Mouse (Mus musculus): Measurements from ENCODE around the gene Cebpz. TPM values are rescaled to one million over a fixed set of nuclear protein-coding genes. Genes with fewer than 3 reads are reported as not detected.

Cebpz gene
- polyA plus RNA-seq, 1 experiment from 2014 or later, result 46.8 TPM

GRCm38 (mm10) chr17:78912861-78913281 is 24.0 kb downstream of the Cebpz start:
- no peak for ATAC-seq (ENCODE audit: low FRiP score, low TSS enrichment)
- H3K27ac ChIP-seq (ENCODE audit: low read length), result no peak overlapping the region
- 38% methylated on average over 6 of the region's 6 CpGs for WGBS
- peak overlapping the region; percentile 22; the same call in 1 of the 2 replicates for H3K9ac ChIP-seq (replicated peaks; ENCODE audit: low read length)
- H3K9me3 ChIP-seq (ENCODE audit: low read length), result no peaks in the 10 kb centered on the region
- H3K27me3 ChIP-seq (ENCODE audit: insufficient read depth, low read length), result no peaks in the 10 kb centered on the region
- H3K36me3 ChIP-seq (ENCODE audit: insufficient read depth, low read length), result no peaks in the 10 kb centered on the region
- peaks cover 13% of the 10 kb centered on the region for H3K4me1 ChIP-seq (ENCODE audit: insufficient read depth, low read length)
- peak overlapping the region; percentile 46 for H3K4me2 ChIP-seq (replicated peaks; ENCODE audit: low read depth, low read length)
- H3K4me3 ChIP-seq (ENCODE audit: low read length), result peak overlapping the region; percentile 39

- H3K9ac ChIP-seq (replicated peaks; ENCODE audit: low read length), result no peak overlapping the region
- H3K4me1 ChIP-seq (ENCODE audit: insufficient read depth, low read length), result no peaks in the 10 kb centered on the region
- H3K36me3 ChIP-seq (ENCODE audit: insufficient read depth, low read length), result no peaks in the 10 kb centered on the region
- H3K27ac ChIP-seq (ENCODE audit: low read length), result no peak overlapping the region
- H3K9me3 ChIP-seq (ENCODE audit: low read length), result no peaks in the 10 kb centered on the region
- H3K4me3 ChIP-seq (ENCODE audit: low read length), result no peak overlapping the region
- ATAC-seq (ENCODE audit: low FRiP score, low TSS enrichment), result no peak
- WGBS, result 71% methylated on average over 2 of the region's 2 CpGs
- no peak overlapping the region for H3K4me2 ChIP-seq (replicated peaks; ENCODE audit: low read depth, low read length)
- no peaks in the 10 kb centered on the region for H3K27me3 ChIP-seq (ENCODE audit: insufficient read depth, low read length)
Observed at GRCm38 (mm10) chr17:78909374-78909773, 27.5 kb downstream of the Cebpz start.

- Histone ChIP-seq H3K4me2 (replicated peaks; ENCODE audit: low read depth, low read length) (no peak within 1 kb of the TSS), H3K4me3 (ENCODE audit: low read length) (no peak within 1 kb of the TSS), H3K4me1 (ENCODE audit: insufficient read depth, low read length) (no peaks in the 10 kb centered on the region), H3K9me3 (ENCODE audit: low read length) (no peaks in the 10 kb centered on the region), H3K36me3 (ENCODE audit: insufficient read depth, low read length) (no peaks in the 10 kb centered on the region), H3K27ac (ENCODE audit: low read length) (no peak within 1 kb of the TSS), H3K27me3 (ENCODE audit: insufficient read depth, low read length) (no peaks in the 10 kb centered on the region), H3K9ac (replicated peaks; ENCODE audit: low read length) (no peak within 1 kb of the TSS)
- no peak for ATAC-seq (ENCODE audit: low FRiP score, low TSS enrichment)
- WGBS, result 72% methylated on average over 5 of the region's 5 CpGs
Observed at GRCm38 (mm10) chr17:78906892-78907291, 30.0 kb downstream of the Cebpz start, which contains the start of gene Sult6b1. Gene Sult6b1, minus strand, starts transcription at chr17:78906992.

GRCm38 (mm10) chr17:78903158-78903557 is 33.7 kb downstream of the Cebpz start:
- 60% methylated on average over 2 of the region's 2 CpGs for WGBS
- no peaks in the 10 kb centered on the region for H3K27me3 ChIP-seq (ENCODE audit: insufficient read depth, low read length)
- no peak overlapping the region for H3K4me2 ChIP-seq (replicated peaks; ENCODE audit: low read depth, low read length)
- no peak for ATAC-seq (ENCODE audit: low FRiP score, low TSS enrichment)
- H3K27ac ChIP-seq (ENCODE audit: low read length), result no peak overlapping the region
- H3K9me3 ChIP-seq (ENCODE audit: low read length), result 0 out of 2 replicates have a peak, but pooled peaks cover 3% of the 10 kb centered on the region
- H3K4me3 ChIP-seq (ENCODE audit: low read length), result no peak overlapping the region
- H3K36me3 ChIP-seq (ENCODE audit: insufficient read depth, low read length), result no peaks in the 10 kb centered on the region
- no peaks in the 10 kb centered on the region for H3K4me1 ChIP-seq (ENCODE audit: insufficient read depth, low read length)
- H3K9ac ChIP-seq (replicated peaks; ENCODE audit: low read length), result no peak overlapping the region

- H3K27ac ChIP-seq (ENCODE audit: low read length), result no peak overlapping the region
- peak overlapping the region; percentile 18; the same call in 1 of the 2 replicates for H3K4me3 ChIP-seq (ENCODE audit: low read length)
- no peaks in the 10 kb centered on the region for H3K36me3 ChIP-seq (ENCODE audit: insufficient read depth, low read length)
- peak overlapping the region; percentile 52; the same call in 1 of the 2 replicates for H3K9ac ChIP-seq (replicated peaks; ENCODE audit: low read length)
- H3K9me3 ChIP-seq (ENCODE audit: low read length), result no peaks in the 10 kb centered on the region
- H3K4me1 ChIP-seq (ENCODE audit: insufficient read depth, low read length), result no peaks in the 10 kb centered on the region
- peak; percentile 49; the same call in 1 of the 2 replicates for ATAC-seq (ENCODE audit: low FRiP score, low TSS enrichment)
- H3K4me2 ChIP-seq (replicated peaks; ENCODE audit: low read depth, low read length), result peak overlapping the region; percentile 47
- no peaks in the 10 kb centered on the region for H3K27me3 ChIP-seq (ENCODE audit: insufficient read depth, low read length)
- 23% methylated on average over 8 of the region's 8 CpGs for WGBS
Observed at GRCm38 (mm10) chr17:78895394-78895793, 41.5 kb downstream of the Cebpz start.

GRCm38 (mm10) chr17:78894991-78895390 is 41.9 kb downstream of the Cebpz start:
- no peaks in the 10 kb centered on the region for H3K9me3 ChIP-seq (ENCODE audit: low read length)
- H3K4me2 ChIP-seq (replicated peaks; ENCODE audit: low read depth, low read length), result peak overlapping the region; percentile 47; the same call in 1 of the 2 replicates
- ATAC-seq (ENCODE audit: low FRiP score, low TSS enrichment), result no peak
- no peaks in the 10 kb centered on the region for H3K27me3 ChIP-seq (ENCODE audit: insufficient read depth, low read length)
- no peaks in the 10 kb centered on the region for H3K36me3 ChIP-seq (ENCODE audit: insufficient read depth, low read length)
- H3K4me3 ChIP-seq (ENCODE audit: low read length), result no peak overlapping the region
- no peaks in the 10 kb centered on the region for H3K4me1 ChIP-seq (ENCODE audit: insufficient read depth, low read length)
- 78% methylated on average over 7 of the region's 7 CpGs for WGBS
- no peak overlapping the region for H3K27ac ChIP-seq (ENCODE audit: low read length)
- 0 out of 2 replicates have a peak overlapping the region, but pooled peaks have one; percentile 52 for H3K9ac ChIP-seq (replicated peaks; ENCODE audit: low read length)

GRCm38 (mm10) chr17:78891020-78891419 is 45.8 kb downstream of the Cebpz start:
- H3K4me3 ChIP-seq (ENCODE audit: low read length), result no peak overlapping the region
- H3K9ac ChIP-seq (replicated peaks; ENCODE audit: low read length), result no peak overlapping the region
- no peaks in the 10 kb centered on the region for H3K4me1 ChIP-seq (ENCODE audit: insufficient read depth, low read length)
- H3K9me3 ChIP-seq (ENCODE audit: low read length), result no peaks in the 10 kb centered on the region
- ATAC-seq (ENCODE audit: low FRiP score, low TSS enrichment), result no peak
- H3K4me2 ChIP-seq (replicated peaks; ENCODE audit: low read depth, low read length), result no peak overlapping the region
- no peaks in the 10 kb centered on the region for H3K27me3 ChIP-seq (ENCODE audit: insufficient read depth, low read length)
- 85% methylated on average over 9 of the region's 9 CpGs for WGBS
- no peaks in the 10 kb centered on the region for H3K36me3 ChIP-seq (ENCODE audit: insufficient read depth, low read length)
- H3K27ac ChIP-seq (ENCODE audit: low read length), result no peak overlapping the region

- H3K4me3 ChIP-seq (ENCODE audit: low read length), result no peak overlapping the region
- H3K36me3 ChIP-seq (ENCODE audit: insufficient read depth, low read length), result no peaks in the 10 kb centered on the region
- H3K4me1 ChIP-seq (ENCODE audit: insufficient read depth, low read length), result no peaks in the 10 kb centered on the region
- no peak overlapping the region for H3K4me2 ChIP-seq (replicated peaks; ENCODE audit: low read depth, low read length)
- peaks cover 3% of the 10 kb centered on the region; the same call in 1 of the 2 replicates for H3K9me3 ChIP-seq (ENCODE audit: low read length)
- H3K9ac ChIP-seq (replicated peaks; ENCODE audit: low read length), result no peak overlapping the region
- no peaks in the 10 kb centered on the region for H3K27me3 ChIP-seq (ENCODE audit: insufficient read depth, low read length)
- WGBS, result 38% methylated on average over 3 of the region's 3 CpGs
- ATAC-seq (ENCODE audit: low FRiP score, low TSS enrichment), result no peak
- H3K27ac ChIP-seq (ENCODE audit: low read length), result no peak overlapping the region
Observed at GRCm38 (mm10) chr17:78889184-78889583, 47.7 kb downstream of the Cebpz start.

GRCm38 (mm10) chr17:78888554-78888953 is 48.3 kb downstream of the Cebpz start:
- no peaks in the 10 kb centered on the region for H3K36me3 ChIP-seq (ENCODE audit: insufficient read depth, low read length)
- H3K4me2 ChIP-seq (replicated peaks; ENCODE audit: low read depth, low read length), result no peak overlapping the region
- H3K9ac ChIP-seq (replicated peaks; ENCODE audit: low read length), result no peak overlapping the region
- ATAC-seq (ENCODE audit: low FRiP score, low TSS enrichment), result no peak
- no peak overlapping the region for H3K27ac ChIP-seq (ENCODE audit: low read length)
- WGBS, result 86% methylated on average over 4 of the region's 4 CpGs
- no peaks in the 10 kb centered on the region for H3K4me1 ChIP-seq (ENCODE audit: insufficient read depth, low read length)
- H3K9me3 ChIP-seq (ENCODE audit: low read length), result peaks cover 3% of the 10 kb centered on the region; the same call in 1 of the 2 replicates
- no peaks in the 10 kb centered on the region for H3K27me3 ChIP-seq (ENCODE audit: insufficient read depth, low read length)
- H3K4me3 ChIP-seq (ENCODE audit: low read length), result no peak overlapping the region

GRCm38 (mm10) chr17:78885286-78886065 is 51.4 kb downstream of the Cebpz start:
- Histone ChIP-seq H3K27me3 (ENCODE audit: insufficient read depth, low read length) (no peaks in the 10 kb centered on the region), H3K9me3 (ENCODE audit: low read length) (peaks cover 3% of the 10 kb centered on the region; the same call in 1 of the 2 replicates), H3K36me3 (ENCODE audit: insufficient read depth, low read length) (no peaks in the 10 kb centered on the region), H3K27ac (ENCODE audit: low read length) (no peak overlapping the region), H3K4me3 (ENCODE audit: low read length) (no peak overlapping the region), H3K4me1 (ENCODE audit: insufficient read depth, low read length) (peaks cover 10% of the 10 kb centered on the region; the same call in 1 of the 2 replicates), H3K9ac (replicated peaks; ENCODE audit: low read length) (no peak overlapping the region), H3K4me2 (replicated peaks; ENCODE audit: low read depth, low read length) (no peak overlapping the region)
- WGBS, result 80% methylated on average over 5 of the region's 5 CpGs
- ATAC-seq (ENCODE audit: low FRiP score, low TSS enrichment), result no peak
